Mouse (Mus musculus) testis, adult 2 months (tissue): ENCODE measurements around the gene Apoe.

Experiments used
- CTCF ChIP-seq: fragments of 200-500 bp; IDR thresholded peaks from 2 replicates; pipeline ENCODE4 v1.5.1; 2012; ENCODE audit warnings: low read depth, mild to moderate bottlenecking, inconsistent platforms, low read length, moderate library complexity; ENCODE audit not compliant: control insufficient read depth, insufficient read depth, insufficient replicate concordance
- POLR2A ChIP-seq: fragments of 200-500 bp; IDR thresholded peaks from 2 replicates; pipeline ENCODE4 v1.6.1; 2012; ENCODE audit warnings: low read depth, mild to moderate bottlenecking, inconsistent platforms, low read length, moderate library complexity; ENCODE audit not compliant: control insufficient read depth

- TF ChIP-seq POLR2A: no peak
- no peak for TF ChIP-seq CTCF
Observed at GRCm38 (mm10) chr7:19705271-19705670, 6.3 kb upstream of the Apoe start.
